Mouse (Mus musculus) skeletal muscle tissue, adult 2 months (tissue): ENCODE data around the gene Abat.

Experiments
- DNase-seq: peaks from one replicate; pipeline ENCODE4 v3.0.0-alpha.2; 2012; ENCODE audit warnings: low read depth, low spot score

Gene Abat

DNA sequence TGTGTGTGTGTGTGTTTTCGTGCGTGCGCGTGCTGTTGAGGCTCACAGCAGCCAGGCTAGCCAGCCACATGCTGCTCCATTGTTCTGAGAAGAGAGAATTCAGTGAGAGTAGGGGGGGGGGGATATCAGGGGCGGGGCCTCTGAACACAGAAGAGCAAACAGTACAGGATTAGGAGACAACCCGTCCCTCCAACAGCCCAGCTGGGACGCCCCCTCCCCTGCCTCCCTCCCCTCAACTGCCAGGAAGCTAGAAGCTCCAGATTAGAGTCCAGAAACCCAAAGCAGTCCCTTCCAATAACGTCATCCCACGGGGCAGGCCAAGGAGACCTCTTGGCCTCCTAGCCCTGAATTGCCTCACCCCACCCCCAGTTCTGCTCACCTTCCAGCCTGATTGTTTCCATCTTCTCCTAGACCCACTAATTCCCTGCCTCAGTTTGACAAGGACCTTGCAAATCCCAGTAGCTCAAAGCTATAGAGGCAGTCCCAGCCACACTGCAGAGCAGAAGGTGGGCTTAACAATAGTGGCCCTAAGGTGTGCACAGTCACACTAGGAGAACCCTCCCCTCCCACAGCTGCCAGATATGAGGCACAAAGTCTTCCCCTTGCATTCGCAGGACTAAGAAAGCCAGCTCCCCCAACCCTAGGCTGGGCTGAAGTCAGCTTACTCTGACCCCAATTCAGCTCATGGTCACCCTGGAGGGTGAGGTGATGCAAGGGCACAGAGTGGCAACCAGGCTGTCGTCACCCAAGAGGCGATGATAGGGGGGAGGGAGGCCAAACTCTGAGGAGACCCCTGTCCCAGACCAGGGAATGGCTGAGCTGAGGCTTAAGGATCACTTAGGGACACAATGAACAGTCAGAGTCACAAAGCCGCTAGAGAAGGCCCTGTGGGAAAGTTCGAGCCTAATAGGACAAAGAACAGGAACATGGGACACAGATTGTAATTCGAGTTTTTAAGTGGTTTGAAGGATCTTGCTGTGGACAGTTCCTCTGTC lies 157.1 kb downstream of the Abat start:
- DNase-seq = no peak
